Mouse (Mus musculus) layer of hippocampus, postnatal 10 days (tissue): ENCODE results near the gene AI467606. TPM values are rescaled to one million over a fixed set of nuclear protein-coding genes. Genes with fewer than 3 reads are reported as not detected.
A peak's percentile ranks its signal among the peaks of the same experiment; 100 is the strongest.
"Not testable (repeated sequence)": the region's sequence is repeated elsewhere in the genome, so short reads cannot be mapped to it uniquely, and the experiment has no call there.

Experiments used
- DNase-seq, 2 experiments: peaks; one replicate each; pipeline ENCODE4 v3.0.0; 2021; ENCODE audit warnings: low spot score in 2 of 2
- long read RNA-seq: library from polyadenylated mRNA; stranded (forward); transcript quantifications from one replicate; pipeline ENCODE4 v2.0.0, GENCODE M21; 2023
- total RNA-seq, 2 experiments: library from RNA; stranded (reverse); gene quantifications; 2 replicates each; pipeline ENCODE4 v1.2.3; 2021

The AI467606 gene
- total RNA-seq = 1 to 10 TPM; 1.3 to 1.4 TPM
- long read RNA-seq, partial matches to known transcripts = 0 of 2 reads
- long read RNA-seq, other reads (novel, unspliced or antisense) = 1 of 2 reads

DNA sequence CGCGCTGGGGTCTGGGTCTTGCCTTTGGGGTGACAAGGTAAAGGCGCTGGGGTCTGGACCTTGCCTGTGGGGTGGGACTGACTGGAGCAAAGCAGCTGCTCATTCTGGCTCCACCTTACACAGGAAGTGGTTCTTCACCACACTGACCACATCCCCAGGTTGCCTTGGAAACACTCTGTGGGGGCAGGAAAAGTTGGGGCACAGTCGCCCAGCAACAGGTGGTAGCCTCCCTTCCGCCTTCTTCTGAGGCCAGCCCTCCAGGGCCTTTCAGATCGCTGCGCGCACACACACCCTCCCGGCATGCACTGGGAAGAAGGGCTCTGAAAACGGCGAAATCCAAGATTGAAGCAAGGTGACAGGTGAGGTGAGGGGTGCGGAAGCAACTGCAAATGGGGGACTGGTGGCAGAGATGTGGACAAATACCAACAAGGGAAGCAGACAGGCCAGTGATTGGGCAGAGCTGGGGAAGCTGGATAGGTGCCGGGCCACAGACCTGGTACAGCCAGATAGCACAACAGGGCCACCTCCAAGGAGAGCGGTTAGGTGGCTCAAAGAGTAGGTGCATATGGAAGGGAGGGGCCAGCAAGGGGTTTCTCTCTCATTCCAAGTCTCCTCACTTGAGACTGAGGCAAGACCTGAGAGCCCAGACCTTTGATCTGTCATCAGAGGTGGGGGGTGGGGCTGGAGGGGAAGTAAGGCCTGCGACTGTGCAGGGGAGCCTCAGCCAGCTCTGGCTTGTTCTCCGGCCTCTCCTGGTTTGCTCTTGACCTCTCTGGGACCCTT is at the start of gene AI467606:
AI467606 (plus strand) TSS at position 246 of the 783 bp plus-strand sequence.
- no peak for DNase-seq

- peak; percentile 91 to 92 for DNase-seq
Measured at GRCm38 (mm10) chr7:127041851-127042672, 49.1 kb upstream of the AI467606 start, which contains the start of gene Kif22. TSS of gene Kif22 (minus strand) at chr7:127042471.

DNA sequence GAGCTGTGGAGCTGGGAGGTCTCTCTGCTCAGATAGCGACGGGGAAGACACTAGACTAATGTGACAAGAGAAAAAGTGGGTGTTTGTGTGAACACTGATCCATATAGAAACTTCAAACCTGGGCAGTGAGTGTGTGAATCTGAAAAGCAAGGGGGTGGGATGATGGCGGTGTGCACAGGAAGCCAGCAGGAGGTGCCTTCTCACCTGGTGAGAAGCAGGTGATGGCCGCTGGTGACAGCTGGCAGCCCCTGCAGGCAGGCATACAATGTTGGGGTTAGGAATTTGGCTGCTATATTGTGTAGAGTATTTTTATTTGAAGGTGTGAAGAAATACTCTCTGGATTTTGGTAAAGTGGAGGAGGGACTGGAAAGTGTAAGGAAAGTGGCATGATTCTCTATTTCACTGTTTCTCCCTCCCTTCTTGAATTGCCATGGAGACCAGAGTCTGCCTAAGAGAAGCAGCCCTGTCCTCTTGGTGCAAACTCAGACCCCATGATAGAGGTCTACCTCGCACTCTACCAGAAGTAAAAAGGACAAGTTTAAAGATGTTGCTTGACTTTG is 36.1 kb upstream of the AI467606 start:
- no peak for DNase-seq

DNA sequence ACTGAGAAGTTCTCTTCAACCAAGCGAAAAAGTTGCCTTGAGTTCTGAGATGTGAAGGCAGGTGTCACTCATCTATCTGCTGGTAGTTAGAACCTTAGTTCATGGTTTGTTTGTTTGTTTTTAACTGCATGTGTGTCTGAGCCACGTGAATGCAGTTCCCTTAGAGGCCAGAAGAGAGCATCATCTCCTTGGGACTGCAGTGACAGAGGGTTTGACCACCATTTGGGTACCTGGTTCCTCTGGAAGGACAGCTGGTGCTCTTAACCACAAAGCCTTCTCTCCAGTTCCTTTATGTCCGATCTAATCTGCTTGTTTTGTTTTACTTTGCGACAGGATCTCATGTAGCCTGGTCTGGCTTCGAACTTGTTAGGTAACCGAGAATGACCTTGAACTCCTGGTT is 25.6 kb upstream of the AI467606 start:
- no peak for DNase-seq

DNA sequence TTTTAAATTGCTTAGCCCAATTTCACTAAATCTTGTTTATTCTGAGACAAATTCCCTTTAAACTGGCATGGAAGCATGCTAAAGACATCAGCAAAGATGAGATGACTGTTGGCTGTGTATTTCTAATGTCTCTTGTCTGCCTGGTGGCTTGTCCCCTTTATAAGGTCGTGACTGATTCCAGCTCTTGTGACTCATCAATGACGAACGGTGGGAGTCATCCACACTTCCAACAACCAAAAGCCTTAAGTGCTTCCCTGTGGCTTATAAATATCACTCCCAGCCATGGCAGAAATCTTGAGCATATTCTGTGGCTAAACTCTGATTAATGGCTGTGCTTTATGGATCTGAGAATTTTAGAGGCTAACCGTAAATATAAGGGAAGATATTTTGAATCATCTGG is 24.8 kb upstream of the AI467606 start:
- no peak for DNase-seq

- DNase-seq = no peak
Measured at GRCm38 (mm10) chr7:127070871-127071413, 20.2 kb upstream of the AI467606 start.

- no peak for DNase-seq
Measured at GRCm38 (mm10) chr7:127073221-127073620, 17.9 kb upstream of the AI467606 start.

DNA sequence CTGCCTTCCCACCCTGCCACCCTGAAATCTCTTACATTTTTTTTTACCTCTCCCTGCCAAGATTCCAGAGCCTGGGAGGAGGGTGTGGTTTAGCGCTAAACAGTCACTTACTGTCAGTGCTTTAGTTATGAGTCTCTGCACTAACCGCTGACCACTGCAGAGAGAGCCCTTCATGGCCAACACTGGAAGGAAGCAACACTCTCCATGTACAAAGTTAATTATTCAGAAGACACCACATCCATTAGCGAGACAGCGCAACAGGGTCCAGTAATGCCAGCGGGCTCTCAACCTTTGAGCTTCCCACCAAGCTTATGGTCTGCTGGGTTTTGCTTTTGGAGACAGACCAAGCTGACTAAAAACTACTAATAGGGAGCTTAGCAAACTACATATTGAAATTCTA is 15.0 kb upstream of the AI467606 start:
- no peak for DNase-seq

DNA sequence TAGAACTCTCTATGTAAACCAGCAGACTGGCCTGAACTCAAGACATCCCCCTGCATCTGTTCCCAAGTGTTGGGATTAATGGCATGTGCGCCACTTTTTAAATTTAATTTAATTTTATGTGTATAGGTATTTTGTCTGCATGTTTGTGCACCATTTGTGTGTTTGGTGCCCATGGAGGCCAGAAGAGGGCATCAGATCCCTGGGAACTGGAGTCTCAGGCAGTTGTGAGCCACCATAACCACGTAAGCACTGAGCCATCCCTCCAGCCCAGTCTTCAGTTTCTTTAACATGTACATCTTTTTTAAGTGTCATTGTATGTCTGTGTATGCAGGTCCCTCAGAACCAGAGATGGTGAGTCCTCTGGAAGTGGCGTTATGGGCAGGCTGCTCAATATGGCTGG is 13.5 kb upstream of the AI467606 start:
- DNase-seq = no peak

GRCm38 (mm10) chr7:127080045-127080444 is 11.1 kb upstream of the AI467606 start:
- DNase-seq = no peak

- DNase-seq = no peak
Measured at GRCm38 (mm10) chr7:127082271-127082670, 8.9 kb upstream of the AI467606 start.

GRCm38 (mm10) chr7:127082995-127083394 is 8.2 kb upstream of the AI467606 start:
- no peak for DNase-seq

- no peak for DNase-seq
Measured at GRCm38 (mm10) chr7:127083689-127084088, 7.5 kb upstream of the AI467606 start.

DNA sequence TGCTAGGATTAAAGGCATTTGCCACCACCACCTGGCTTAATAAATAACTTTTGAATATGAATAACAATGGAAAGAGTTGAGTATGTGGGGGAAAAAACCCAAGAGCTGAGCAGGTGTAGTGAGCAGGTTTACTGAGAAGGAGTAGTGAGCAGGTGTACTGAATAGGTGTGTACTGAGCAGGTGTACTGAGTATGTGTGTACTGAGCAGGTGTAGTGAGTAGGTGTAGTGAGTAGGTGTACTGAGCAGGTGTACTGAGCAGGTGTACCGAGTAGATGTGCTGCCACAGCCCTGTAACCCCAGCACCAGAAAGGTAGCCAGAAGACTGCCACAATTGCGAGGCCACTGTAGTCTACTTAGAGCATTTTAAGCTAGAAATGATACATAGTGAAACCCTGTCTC is 6.4 kb upstream of the AI467606 start:
- no peak for DNase-seq

- not testable (repeated sequence) for DNase-seq
Measured at GRCm38 (mm10) chr7:127085751-127086150, 5.4 kb upstream of the AI467606 start.

GRCm38 (mm10) chr7:127087278-127088010 is 3.7 kb upstream of the AI467606 start, which contains the start of gene Zg16:
TSS of gene Zg16 (minus strand) at chr7:127087328.
- DNase-seq = not testable (repeated sequence)

GRCm38 (mm10) chr7:127088083-127088482 is 3.1 kb upstream of the AI467606 start:
- DNase-seq = no peak

GRCm38 (mm10) chr7:127088901-127089845 is 2.0 kb upstream of the AI467606 start:
- no peak for DNase-seq
